Mouse (Mus musculus) megakaryocyte, adult 5-6 weeks (primary cell): ENCODE results near the gene Zfp839. TPM values are rescaled to one million over a fixed set of nuclear protein-coding genes. Genes with fewer than 3 reads are reported as not detected.
"Not testable (repeated sequence)": the region's sequence is repeated elsewhere in the genome, so short reads cannot be mapped to it uniquely, and the experiment has no call there.

Source experiments
- ATAC-seq: 2 replicates; pipeline ENCODE4 v1.8.0; 2016; ENCODE audit warnings: mild to moderate bottlenecking, inconsistent platforms; ENCODE audit not compliant: poor library complexity, severe bottlenecking
- total RNA-seq, 2 experiments: library from RNA; stranded (forward) in 1 of 2; stranded (reverse) in 1 of 2; fragments of 153-499, 151-499 nt in 1 of 2; fragments of 221-1000, 200-1000 nt in 1 of 2; gene quantifications; 2 replicates each; pipeline versions ENCODE4 v1.2.3 to v1.2.4; 2015 to 2017

The Zfp839 gene
- total RNA-seq, 2 experiments from 2014 or later = 3.3 to 5.5 TPM

GRCm38 (mm10) chr12:110840348-110841198 is 9.5 kb upstream of the Zfp839 start, which contains the start of gene Mok:
TSS of gene Mok (minus strand) at chr12:110840939.
- peak; percentile 49 for ATAC-seq

DNA sequence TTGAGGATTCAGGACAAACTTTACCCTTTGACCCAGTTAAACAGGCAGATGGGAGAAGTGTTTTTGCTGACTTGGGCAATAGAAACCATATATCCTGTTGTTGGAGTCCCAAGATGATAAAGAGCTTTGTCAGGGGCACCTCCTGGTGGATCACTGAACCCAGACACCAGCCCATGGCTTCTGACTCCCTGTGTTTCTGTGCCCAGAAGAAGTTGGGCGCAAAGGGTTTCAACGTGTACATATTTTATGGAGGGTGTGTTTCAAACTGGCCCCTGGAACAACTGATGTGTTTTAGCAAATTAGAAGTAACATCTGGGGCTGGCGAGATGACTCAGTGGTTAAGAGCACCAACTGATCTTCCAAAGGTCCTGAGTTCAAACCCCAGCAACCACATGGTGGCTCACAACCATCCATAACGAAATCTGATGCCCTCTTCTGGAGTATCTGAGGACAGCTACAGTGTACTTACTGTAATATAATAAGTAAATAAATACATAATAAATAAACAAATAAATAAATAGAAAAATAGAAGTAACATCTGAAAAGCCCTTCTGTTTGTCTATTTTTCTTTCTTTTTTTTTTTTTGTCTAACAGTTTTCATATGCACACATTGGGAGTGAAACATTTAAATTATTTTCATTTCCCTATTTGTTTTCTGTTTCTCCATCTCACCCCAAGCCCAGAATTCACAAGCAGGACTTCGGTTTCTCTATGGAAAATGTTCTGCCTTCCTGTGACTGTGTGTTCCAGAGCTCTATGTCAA is 8.1 kb upstream of the Zfp839 start:
- ATAC-seq = no peak

GRCm38 (mm10) chr12:110843194-110844048 is 6.6 kb upstream of the Zfp839 start:
- ATAC-seq = peak; percentile 69

DNA sequence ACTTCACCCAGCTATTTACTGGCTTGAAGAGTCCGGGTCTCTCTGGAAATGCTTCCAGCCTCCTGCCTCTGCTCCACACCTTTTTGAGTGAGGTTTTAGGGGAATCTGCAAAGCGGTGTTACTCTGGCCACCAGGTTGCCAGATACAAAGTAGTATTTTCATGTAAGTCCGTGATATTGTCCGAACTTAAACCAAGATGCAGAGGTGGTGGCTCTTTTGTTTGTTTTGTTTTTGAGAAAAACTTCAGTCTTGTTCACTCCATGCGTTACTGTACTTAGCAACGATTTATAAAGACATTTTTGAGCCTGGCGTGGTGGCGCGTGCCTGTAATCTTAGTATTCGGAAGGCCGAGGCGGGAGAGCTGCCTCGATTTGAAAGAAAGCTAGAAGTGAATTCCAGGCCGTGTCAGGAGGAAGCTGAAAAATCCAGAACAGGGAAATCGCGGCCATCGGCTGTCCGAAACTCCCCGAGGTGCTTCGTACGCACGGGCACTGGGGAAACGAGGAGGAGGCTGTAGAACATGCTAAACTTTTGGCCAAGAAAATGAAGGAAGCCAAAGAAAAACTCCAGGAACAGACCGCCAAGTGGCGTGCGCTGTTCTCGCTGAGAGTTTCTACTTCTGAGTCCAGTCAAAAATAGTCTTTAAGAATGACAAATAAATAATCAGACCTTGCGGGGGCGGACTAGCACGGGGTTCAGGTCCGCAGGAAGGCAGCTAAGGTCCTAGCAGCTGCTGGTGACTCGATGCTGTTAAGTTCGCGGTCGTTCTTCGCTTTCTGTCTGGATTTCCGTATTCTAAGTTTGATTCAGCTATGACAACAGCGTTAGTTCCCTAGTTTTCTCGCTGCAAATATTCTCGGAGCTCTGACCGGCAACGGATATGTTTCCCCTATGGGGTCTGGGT is 5.6 kb upstream of the Zfp839 start:
- peak; percentile 21 for ATAC-seq

- ATAC-seq = peak; percentile 57
Measured at GRCm38 (mm10) chr12:110845131-110845880, 4.7 kb upstream of the Zfp839 start.

GRCm38 (mm10) chr12:110846191-110846765 is 3.8 kb upstream of the Zfp839 start:
- ATAC-seq = no peak

DNA sequence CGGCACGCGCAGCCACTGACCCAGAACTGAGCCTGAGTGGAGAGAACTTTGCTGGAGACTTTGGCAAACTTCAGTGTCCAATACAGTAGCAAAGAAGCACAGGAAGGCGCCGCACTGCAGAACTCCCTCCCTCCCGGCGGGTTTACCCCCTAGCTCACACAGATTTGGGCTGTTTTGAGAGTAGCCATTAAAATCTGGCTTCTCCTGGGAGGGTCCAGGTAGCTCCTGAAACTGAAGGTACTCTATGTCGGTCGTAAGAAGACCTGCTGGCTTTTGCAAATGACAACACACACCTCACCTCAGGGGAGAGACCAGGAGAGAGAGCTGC is 840 bp downstream of the Zfp839 start:
- ATAC-seq = no peak

DNA sequence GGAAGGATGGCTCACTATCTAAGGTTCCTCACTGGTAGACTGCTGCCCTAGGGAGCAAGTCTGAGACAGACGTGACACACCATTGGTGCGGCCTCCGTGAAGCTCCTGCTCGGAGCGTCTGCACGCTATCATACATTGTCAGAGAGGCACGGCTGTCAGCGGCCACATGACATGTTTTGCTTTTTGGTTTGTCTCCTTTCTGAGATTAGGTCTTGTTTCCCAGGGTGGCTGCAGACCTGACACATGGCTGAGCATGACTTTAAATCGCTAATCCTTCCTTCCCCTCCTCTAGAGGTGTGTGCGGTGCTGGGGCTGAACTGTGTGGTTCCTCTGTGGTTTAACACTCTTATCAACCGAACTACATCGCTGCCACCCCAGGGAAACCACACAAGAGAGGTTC is 1.4 kb downstream of the Zfp839 start:
- ATAC-seq = peak; percentile 34; the same call in 1 of the 2 replicates

GRCm38 (mm10) chr12:110851923-110852322 is 1.9 kb downstream of the Zfp839 start:
- ATAC-seq = peak; percentile 9; the same call in 1 of the 2 replicates

- peak; percentile 48 for ATAC-seq
Measured at GRCm38 (mm10) chr12:110854786-110855737, 5.0 kb downstream of the Zfp839 start.

GRCm38 (mm10) chr12:110857196-110857595 is 7.1 kb downstream of the Zfp839 start:
- no peak for ATAC-seq

GRCm38 (mm10) chr12:110858681-110859080 is 8.6 kb downstream of the Zfp839 start:
- ATAC-seq = not testable (repeated sequence)

DNA sequence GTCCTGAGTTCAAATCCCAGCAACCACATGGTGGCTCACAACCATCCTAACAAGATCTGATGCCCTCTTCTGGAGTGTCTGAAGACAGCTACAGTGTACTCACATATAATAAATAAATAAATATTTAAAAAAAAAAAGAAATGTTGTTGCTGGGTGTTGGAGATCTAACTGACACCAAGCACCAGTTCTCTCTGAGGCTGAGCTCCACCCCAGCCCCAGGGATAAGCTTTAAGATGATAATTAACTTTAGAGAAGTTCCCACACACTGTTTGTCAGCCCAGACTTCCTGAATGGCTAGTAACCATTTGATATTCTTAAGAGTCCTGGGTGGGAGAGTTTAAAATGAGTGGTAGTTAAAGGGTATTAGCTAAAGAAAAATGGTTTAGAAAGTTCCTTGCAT is 10.2 kb downstream of the Zfp839 start:
- ATAC-seq = no peak

- ATAC-seq = no peak
Measured at GRCm38 (mm10) chr12:110861256-110861655, 11.2 kb downstream of the Zfp839 start.

- ATAC-seq = no peak
Measured at GRCm38 (mm10) chr12:110864008-110864407, 14.0 kb downstream of the Zfp839 start.

DNA sequence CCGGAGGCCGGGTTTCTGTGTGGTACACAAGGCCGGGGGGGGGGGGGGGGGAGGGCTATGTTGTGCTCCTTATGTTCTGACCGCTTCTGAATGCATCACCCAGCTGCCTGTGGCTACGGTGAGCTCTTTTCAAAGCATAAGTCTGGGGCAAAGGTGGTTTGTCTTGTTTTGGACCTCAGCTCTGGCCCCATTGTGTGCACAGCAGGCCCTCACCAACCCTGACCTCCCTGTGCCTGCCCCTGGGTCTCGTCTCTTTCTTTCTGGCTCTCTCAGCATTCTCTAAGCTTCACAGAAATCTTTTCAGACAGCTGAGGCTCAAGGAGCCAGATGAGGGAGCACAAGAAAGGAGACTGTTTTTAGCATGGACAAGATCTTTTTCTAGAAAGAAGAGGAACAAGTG is 15.5 kb downstream of the Zfp839 start:
- ATAC-seq = no peak

DNA sequence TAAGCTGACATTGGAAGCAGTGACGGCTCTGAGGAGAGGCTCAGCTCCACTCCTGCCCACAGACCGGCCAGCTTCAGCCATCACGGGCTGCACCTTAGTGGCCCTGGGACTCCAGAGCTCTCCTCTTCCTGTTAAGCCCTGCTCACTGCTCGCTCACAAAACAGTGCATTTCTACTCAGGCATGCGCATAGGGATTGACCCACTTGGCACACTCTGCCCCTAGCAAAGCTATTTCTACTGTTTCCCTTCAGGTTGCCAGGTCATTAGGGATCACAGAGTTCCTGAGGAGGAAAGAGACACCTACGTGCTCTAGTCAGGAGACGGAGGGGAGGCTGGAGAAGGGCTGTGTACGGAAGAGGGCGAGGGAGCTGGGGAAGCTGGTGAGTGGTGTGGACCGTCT is 15.9 kb downstream of the Zfp839 start:
- no peak for ATAC-seq

- no peak for ATAC-seq
Measured at GRCm38 (mm10) chr12:110870107-110870506, 20.1 kb downstream of the Zfp839 start.
